Mouse (Mus musculus) neutrophil, adult 59 days (primary cell): ENCODE measurements around the gene Fbxw20. TPM values are rescaled to one million over a fixed set of nuclear protein-coding genes. Genes with fewer than 3 reads are reported as not detected.

Experiments
- total RNA-seq, 2 experiments: library from RNA; stranded (reverse); gene quantifications; 1 replicate in 1 of 2; 2 replicates in 1 of 2; pipeline ENCODE4 v1.2.4; 2023

The Fbxw20 gene
- not detected for total RNA-seq

GRCm38 (mm10) chr9:109234654-109235053 is at the start of gene Fbxw20:
TSS of gene Fbxw20 (minus strand) at chr9:109234754.

GRCm38 (mm10) chr9:109195875-109196274 is 38.7 kb downstream of the Fbxw20 start, which contains the start of gene Fbxw13:
TSS of gene Fbxw13 (minus strand) at chr9:109195975.

Other genes with a start within 250 kb of the Fbxw20 start
- under 1 TPM in 1 of 2 experiments, not detected in 1; 0.33 TPM for gene Ucn2, start 248.7 kb downstream of the Fbxw20 start, total RNA-seq
- 100 to 1,000 TPM; 145 to 160 TPM for gene Pfkfb4, start 243.0 kb downstream of the Fbxw20 start, total RNA-seq
- 100 to 1,000 TPM; 198 to 256 TPM for gene Shisa5, start 196.2 kb downstream of the Fbxw20 start, total RNA-seq
- 10 to 100 TPM; 46.5 to 47.0 TPM for gene Trex1, start 175.0 kb downstream of the Fbxw20 start, total RNA-seq
- 10 to 100 TPM; 12.7 to 16.1 TPM for gene Atrip, start 160.6 kb downstream of the Fbxw20 start, total RNA-seq
- gene Ccdc51, start 152.3 kb downstream of the Fbxw20 start, total RNA-seq = 1 to 10 TPM; 5.3 to 5.7 TPM
- gene Tma7, start 152.2 kb downstream of the Fbxw20 start, total RNA-seq = 100 to 1,000 TPM; 255 to 275 TPM
- gene Plxnb1, start 139.4 kb downstream of the Fbxw20 start, total RNA-seq = not detected
- gene Fbxw21, start 72.7 kb downstream of the Fbxw20 start, total RNA-seq = not detected
- not detected for gene Fbxw13, start 38.8 kb downstream of the Fbxw20 start, total RNA-seq
- gene Fbxw14, start 52.9 kb upstream of the Fbxw20 start, total RNA-seq = not detected
- gene Fbxw28, start 104.9 kb upstream of the Fbxw20 start, total RNA-seq = not detected
- gene Fbxw22, start 169.5 kb upstream of the Fbxw20 start, total RNA-seq = not detected
- gene Fbxw16, start 214.4 kb upstream of the Fbxw20 start, total RNA-seq = not detected